ENCODE assay signal across 9 mouse cellular contexts in the genomic region with DNA sequence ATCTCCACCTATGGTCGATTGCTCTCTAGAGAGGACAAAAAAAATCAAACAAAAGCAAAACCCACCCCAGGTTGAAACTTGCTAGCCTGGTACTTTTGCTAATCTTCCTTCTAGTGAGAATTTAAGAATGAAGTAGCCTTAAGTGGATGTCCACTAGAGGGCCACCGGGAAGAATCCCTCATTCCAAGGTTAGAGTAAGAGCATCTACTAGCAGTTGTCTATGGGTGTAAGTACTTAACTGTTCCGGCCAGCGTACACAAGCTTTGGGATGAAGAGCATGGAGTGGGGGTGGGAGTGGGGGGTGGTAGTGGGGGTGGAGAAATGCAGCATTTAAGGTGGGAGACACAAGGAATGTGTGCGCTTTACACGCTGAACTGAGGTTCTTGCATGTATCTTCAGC. TPM values are rescaled to one million over a fixed set of nuclear protein-coding genes. Genes with fewer than 3 reads are reported as not detected.
DNase-seq lines count a peak whose midpoint lies in the region; ATAC-seq and TF ChIP-seq lines count a peak whose summit lies in the region.
"Had no signal": no experiment of that assay in that cellular context is flagged by ENCODE, and none has a peak within 500 bp of the region (broad histone marks: within the 10 kb centered on the region; RNA-seq: fewer than 3 reads in every experiment).

No protein-coding gene starts in this region.

- no peaks in the 10 kb centered on the region for H3K4me1 ChIP-seq in kidney, adult 2 months (ENCODE audit: control insufficient read depth, insufficient read depth, low read length)
- no peaks in the 10 kb centered on the region for H3K4me1 ChIP-seq in kidney, embryonic 14.5 days (ENCODE audit: control insufficient read depth, insufficient read depth, low read length)
- no peaks in the 10 kb centered on the region for H3K4me1 ChIP-seq in hindbrain, embryonic 13.5 days (replicated peaks)
- H3K4me1 ChIP-seq in midbrain, embryonic 14.5 days (ENCODE audit: control insufficient read depth, insufficient read depth, low read length), result no peaks in the 10 kb centered on the region
- H3K4me1 ChIP-seq: embryonic facial prominence, embryonic 12.5 days had no signal

- H3K27me3 ChIP-seq in kidney, adult 2 months (replicated peaks; ENCODE audit: control insufficient read depth, insufficient read depth, low read length), result no peaks in the 10 kb centered on the region
- no peaks in the 10 kb centered on the region for H3K27me3 ChIP-seq in kidney, embryonic 14.5 days (ENCODE audit: control insufficient read depth, insufficient read depth, low read length)
- H3K27me3 ChIP-seq in hindbrain, embryonic 13.5 days, result no peaks in the 10 kb centered on the region
- H3K27me3 ChIP-seq in midbrain, embryonic 14.5 days (ENCODE audit: control insufficient read depth, insufficient read depth, low read length), result no peaks in the 10 kb centered on the region
- H3K27me3 ChIP-seq: embryonic facial prominence, embryonic 12.5 days had no signal

- ATAC-seq in kidney, embryonic 14.5 days (ENCODE audit: low FRiP score, low TSS enrichment), result no peak
- peak; percentile 44; the same call in 1 of the 2 replicates for ATAC-seq in hindbrain, embryonic 13.5 days (ENCODE audit: low FRiP score)
- ATAC-seq in midbrain, embryonic 14.5 days (ENCODE audit: low FRiP score, low TSS enrichment), result no peak; the same call in 1 of the 2 replicates

- no peaks in the 10 kb centered on the region for H3K36me3 ChIP-seq in kidney, adult 2 months (ENCODE audit: control insufficient read depth, insufficient read depth, low read length)
- H3K36me3 ChIP-seq in kidney, embryonic 14.5 days (ENCODE audit: control insufficient read depth, insufficient read depth, low read length), result no peaks in the 10 kb centered on the region
- H3K36me3 ChIP-seq in hindbrain, embryonic 13.5 days, result no peaks in the 10 kb centered on the region
- no peaks in the 10 kb centered on the region for H3K36me3 ChIP-seq in midbrain, embryonic 14.5 days (ENCODE audit: control insufficient read depth, insufficient read depth, low read length)
- H3K36me3 ChIP-seq: embryonic facial prominence, embryonic 12.5 days had no signal

- TF ChIP-seq CTCF in kidney, adult 2 months (conservative IDR thresholded peaks at IDR 0.05; ENCODE audit: insufficient read depth, insufficient read length, low read depth, low read length), result no peak

- H3K4me2 ChIP-seq in kidney, embryonic 14.5 days (replicated peaks; ENCODE audit: low read depth, low read length), result no peak overlapping the region
- H3K4me2 ChIP-seq in hindbrain, embryonic 13.5 days, result no peak overlapping the region
- H3K4me2 ChIP-seq in midbrain, embryonic 14.5 days (ENCODE audit: low read length), result no peak overlapping the region
- H3K4me2 ChIP-seq: embryonic facial prominence, embryonic 12.5 days had no signal

- peak; percentile 31 to 81 for DNase-seq in adrenal gland, adult (ENCODE audit: inconsistent age in 2 of 2, low spot score in 1 of 2)
- no peak for DNase-seq in adrenal gland, adult 8-10 months
- peak; percentile 64 for DNase-seq in kidney, adult 2 months
- peak; percentile 60 for DNase-seq in adrenal gland, postnatal 14 days
- DNase-seq in midbrain, embryonic 14.5 days, result peak; percentile 78
- no peak for DNase-seq in urinary bladder, postnatal 10 days (ENCODE audit: low spot score)

- no peak for TF ChIP-seq POLR2A in kidney, adult 2 months (IDR thresholded peaks at IDR 0.05; ENCODE audit: low read depth, low read length)

- WGBS in kidney, adult 2 months, result 49% methylated on average over 6 of the region's 6 CpGs
- 56% methylated on average over 6 of the region's 6 CpGs for WGBS in kidney, embryonic 14.5 days
- WGBS in hindbrain, embryonic 13.5 days, result 61% methylated on average over 6 of the region's 6 CpGs
- WGBS in midbrain, embryonic 14.5 days, result 55% methylated on average over 6 of the region's 6 CpGs

- no peak overlapping the region for H3K4me3 ChIP-seq in kidney, adult 2 months (ENCODE audit: insufficient read depth, low read depth, low read length)
- no peak overlapping the region for H3K4me3 ChIP-seq in kidney, embryonic 14.5 days (ENCODE audit: low read length)
- no peak overlapping the region for H3K4me3 ChIP-seq in hindbrain, embryonic 13.5 days
- H3K4me3 ChIP-seq in midbrain, embryonic 14.5 days (replicated peaks; ENCODE audit: low read depth, low read length), result no peak overlapping the region
- H3K4me3 ChIP-seq: embryonic facial prominence, embryonic 12.5 days had no signal

- H3K27ac ChIP-seq in kidney, adult 2 months (ENCODE audit: insufficient read depth, low read depth, low read length), result no peak overlapping the region
- no peak overlapping the region for H3K27ac ChIP-seq in kidney, embryonic 14.5 days (ENCODE audit: low read depth, low read length)
- no peak overlapping the region for H3K27ac ChIP-seq in hindbrain, embryonic 13.5 days
- H3K27ac ChIP-seq in midbrain, embryonic 14.5 days (replicated peaks; ENCODE audit: low read depth, low read length), result no peak overlapping the region
- H3K27ac ChIP-seq: embryonic facial prominence, embryonic 12.5 days had no signal

- H3K9me3 ChIP-seq in kidney, embryonic 14.5 days (ENCODE audit: control insufficient read depth, low read length), result no peaks in the 10 kb centered on the region
- no peaks in the 10 kb centered on the region for H3K9me3 ChIP-seq in hindbrain, embryonic 13.5 days
- H3K9me3 ChIP-seq in midbrain, embryonic 14.5 days (ENCODE audit: control insufficient read depth, low read length), result no peaks in the 10 kb centered on the region
- H3K9me3 ChIP-seq: embryonic facial prominence, embryonic 12.5 days had no signal

- no peak overlapping the region for H3K9ac ChIP-seq in kidney, embryonic 14.5 days (ENCODE audit: low read depth, low read length)
- no peak overlapping the region for H3K9ac ChIP-seq in hindbrain, embryonic 13.5 days
- H3K9ac ChIP-seq in midbrain, embryonic 14.5 days (replicated peaks; ENCODE audit: low read length), result no peak overlapping the region
- H3K9ac ChIP-seq: embryonic facial prominence, embryonic 12.5 days had no signal

RNA-seq across cellular contexts. Expression of a gene that starts 17.4 kb away (rescaled TPM):
- total RNA-seq in adrenal gland, adult 8-10 months (2022), result 10 to 100 TPM; 53.9 to 62.2 (median 59.2) TPM
- polyA plus RNA-seq in kidney, adult 2 months (2012; rRNA removed), result 19.9 and 22.6 TPM in 2 replicates
- polyA plus RNA-seq in kidney, embryonic 14.5 days (2014; fragmentation: Nextera tagmentation; extraction: Ambion mirVana), result 35.3 and 54.0 TPM in 2 replicates
- total RNA-seq in adrenal gland, postnatal 14 days (2021), result 50.5 and 54.4 TPM in 2 replicates
- polyA plus RNA-seq in hindbrain, embryonic 13.5 days (2015; fragmentation: Nextera tagmentation; extraction: Ambion mirVana), result 47.7 and 49.9 TPM in 2 replicates
- 48.2 and 60.3 TPM in 2 replicates for polyA plus RNA-seq in midbrain, embryonic 14.5 days (2014; fragmentation: Nextera tagmentation; extraction: Ambion mirVana)

RNA-seq across cellular contexts. Expression of a gene that starts 19.2 kb away (rescaled TPM):
- 100 to 1,000 TPM; 145 to 204 (median 162) TPM for total RNA-seq in adrenal gland, adult 8-10 months (2022)
- polyA plus RNA-seq in kidney, adult 2 months (2012; rRNA removed), result 17.5 and 33.6 TPM in 2 replicates
- 417 and 426 TPM in 2 replicates for polyA plus RNA-seq in kidney, embryonic 14.5 days (2014; fragmentation: Nextera tagmentation; extraction: Ambion mirVana)
- 171 and 181 TPM in 2 replicates for total RNA-seq in adrenal gland, postnatal 14 days (2021)
- 317 and 323 TPM in 2 replicates for polyA plus RNA-seq in hindbrain, embryonic 13.5 days (2015; fragmentation: Nextera tagmentation; extraction: Ambion mirVana)
- polyA plus RNA-seq in midbrain, embryonic 14.5 days (2014; fragmentation: Nextera tagmentation; extraction: Ambion mirVana), result 335 and 356 TPM in 2 replicates

Comparison
In these comparisons a context has a peak if more than half of its experiments do, and no peak if none do; other contexts are left out.
1. DNase-seq: peak in adrenal gland, adult (2 of 2), kidney, adult 2 months (single experiment), adrenal gland, postnatal 14 days (single experiment) and midbrain, embryonic 14.5 days (single experiment); none in adrenal gland, adult 8-10 months (single experiment) and urinary bladder, postnatal 10 days (single experiment).